Mouse (Mus musculus) hindbrain, embryonic 16.5 days (tissue): ENCODE data around the gene Elmo2. TPM values are rescaled to one million over a fixed set of nuclear protein-coding genes. Genes with fewer than 3 reads are reported as not detected.

Experiments
- ATAC-seq: fragments of 200-750 bp; cut with Nextera tagmentation; 2 replicates; pipeline ENCODE4 v1.8.0; 2017; ENCODE audit warnings: moderate TSS enrichment, moderate library complexity
- H3K27ac ChIP-seq: fragments of 300-500 bp; sonication (generic); 2 replicates; pipeline ENCODE4 v1.5.1; 2014; ENCODE audit warnings: low read depth, mild to moderate bottlenecking, control low read depth, low read length, moderate library complexity
- H3K27me3 ChIP-seq: fragments of 300-500 bp; sonication (generic); replicated peaks from 2 replicates; pipeline ENCODE4 v1.6.1; 2014; ENCODE audit warnings: low read length; ENCODE audit not compliant: control insufficient read depth, insufficient read depth
- H3K36me3 ChIP-seq: fragments of 300-500 bp; sonication (generic); 2 replicates; pipeline ENCODE4 v1.6.1; 2014; ENCODE audit warnings: mild to moderate bottlenecking, low read length, moderate library complexity, mixed read lengths; ENCODE audit not compliant: control insufficient read depth, insufficient read depth
- H3K4me1 ChIP-seq: fragments of 300-500 bp; sonication (generic); 2 replicates; pipeline ENCODE4 v1.6.1; 2014; ENCODE audit warnings: low read depth, low read length; ENCODE audit not compliant: control insufficient read depth, insufficient read depth
- H3K4me2 ChIP-seq: fragments of 300-500 bp; sonication (generic); 2 replicates; pipeline ENCODE4 v1.6.1; 2014; ENCODE audit warnings: mild to moderate bottlenecking, low read length, control low read depth, moderate library complexity
- H3K4me3 ChIP-seq: fragments of 300-500 bp; sonication (generic); 2 replicates; pipeline ENCODE4 v1.5.1; 2014; ENCODE audit warnings: mild to moderate bottlenecking, low read length, control low read depth, moderate library complexity
- H3K9ac ChIP-seq: fragments of 300-500 bp; sonication (generic); 2 replicates; pipeline ENCODE4 v1.6.1; 2014; ENCODE audit warnings: low read depth, mild to moderate bottlenecking, control low read depth, low read length, moderate library complexity
- H3K9me3 ChIP-seq: fragments of 300-500 bp; sonication (generic); 2 replicates; pipeline ENCODE4 v1.6.1; 2014; ENCODE audit warnings: mild to moderate bottlenecking, low read length, moderate library complexity; ENCODE audit not compliant: control insufficient read depth
- WGBS: fragments of 180-500 bp; shearing (Covaris S2); extraction: QIAGEN DNeasy Blood & Tissue Kit; methylation state at CpG from one replicate; pipeline ENCODE4 v1.1.7; 2014; 5-methylcytosine and 5-hydroxymethylcytosine counted together
- polyA plus RNA-seq: library from polyadenylated mRNA; unstranded; fragments of >200 nt; fragmentation: Nextera tagmentation; extraction: Ambion mirVana; gene quantifications from 2 replicates; pipeline ENCODE4 v1.2.1, GENCODE M21; 2015

Elmo2 gene
- polyA plus RNA-seq, 1 experiment from 2014 or later = 96.2 TPM

DNA sequence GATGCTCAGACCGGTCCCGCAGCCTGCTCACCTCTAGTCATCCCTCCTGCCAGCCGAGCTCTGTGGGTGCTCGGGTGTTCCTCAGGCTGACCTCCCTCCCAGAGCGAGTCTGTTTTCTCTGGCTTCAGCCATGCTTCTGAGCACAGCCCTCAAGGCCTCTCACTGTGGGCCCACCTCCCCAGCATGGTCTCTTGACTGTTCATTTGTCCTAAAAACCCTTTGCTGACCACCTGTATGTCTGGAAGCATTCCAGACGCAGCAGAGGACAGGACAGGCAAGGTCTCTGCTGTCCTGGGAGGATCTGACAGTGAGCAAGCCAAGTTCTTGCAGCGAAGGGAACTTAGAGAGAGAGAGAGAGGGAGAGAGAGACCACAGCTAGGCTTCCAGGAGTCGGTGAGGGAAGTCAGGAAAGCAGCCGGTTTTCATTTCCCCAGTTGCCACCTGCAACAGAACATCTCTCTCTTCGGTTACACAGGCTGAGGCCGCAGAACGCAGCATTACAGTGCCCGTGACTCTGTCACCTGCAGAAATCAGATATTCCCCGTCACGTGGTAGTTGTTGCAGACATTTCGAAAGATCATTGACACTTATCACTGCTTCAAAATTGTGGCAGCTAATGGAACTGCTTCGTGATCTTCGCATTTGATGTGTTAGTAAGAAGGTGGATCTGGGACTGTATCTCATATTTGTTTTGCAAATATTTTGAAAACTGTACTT, 63.8 kb downstream of the Elmo2 start:
- H3K4me2 ChIP-seq = no peak overlapping the region
- no peak overlapping the region for H3K27ac ChIP-seq
- H3K27me3 ChIP-seq = no peaks in the 10 kb centered on the region
- H3K9ac ChIP-seq = no peak overlapping the region
- peaks cover 28% of the 10 kb centered on the region for H3K4me1 ChIP-seq
- H3K9me3 ChIP-seq = no peaks in the 10 kb centered on the region
- ATAC-seq = no peak
- H3K4me3 ChIP-seq = no peak overlapping the region
- WGBS = 59% methylated on average over 18 of the region's 18 CpGs
- no peaks in the 10 kb centered on the region for H3K36me3 ChIP-seq

DNA sequence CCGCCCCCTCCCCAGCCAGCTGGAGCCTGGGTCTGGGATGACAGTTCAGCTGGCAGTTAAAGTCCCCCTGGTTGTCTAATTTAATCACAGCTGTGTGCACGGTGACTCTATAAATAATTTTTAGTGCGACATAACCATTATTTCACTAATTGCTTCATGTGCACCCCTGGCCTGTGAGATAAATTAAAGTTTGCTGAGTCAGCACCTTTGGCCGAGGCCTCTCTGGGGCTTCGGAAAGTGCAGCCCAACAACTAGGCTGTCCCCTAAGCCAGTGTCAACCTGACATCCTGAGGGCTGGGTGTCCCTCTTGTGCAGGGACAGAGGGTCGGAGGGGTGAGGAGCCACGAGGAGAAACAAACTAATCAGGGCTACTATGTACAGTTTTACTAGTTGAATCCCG, 66.4 kb downstream of the Elmo2 start:
- Histone ChIP-seq H3K27ac (no peak overlapping the region), H3K4me3 (no peak overlapping the region), H3K27me3 (no peaks in the 10 kb centered on the region), H3K9ac (no peak overlapping the region), H3K36me3 (no peaks in the 10 kb centered on the region), H3K9me3 (no peaks in the 10 kb centered on the region), H3K4me1 (peaks cover 16% of the 10 kb centered on the region), H3K4me2 (no peak overlapping the region)
- ATAC-seq = no peak
- WGBS = 62% methylated on average over 8 of the region's 8 CpGs

DNA sequence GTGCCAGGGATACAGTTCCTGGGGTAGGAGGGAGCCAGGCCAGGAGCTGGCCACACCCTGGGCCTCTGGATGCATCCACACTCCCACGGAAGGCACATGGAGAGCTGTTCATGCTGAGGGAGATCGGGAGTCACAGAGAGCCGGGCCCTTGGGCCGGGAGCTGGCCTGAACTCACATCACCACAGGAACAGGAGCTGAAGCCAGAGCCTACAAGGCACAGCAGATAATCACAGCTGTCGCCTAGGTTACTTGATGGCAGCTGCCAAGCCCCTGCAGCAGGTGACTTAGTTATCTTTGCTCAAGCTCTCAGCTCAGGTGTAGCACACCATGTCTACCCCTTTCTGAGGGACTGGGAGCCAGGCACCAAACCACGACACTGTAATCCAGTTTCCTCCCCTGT, 68.0 kb downstream of the Elmo2 start:
- no peak for ATAC-seq
- Histone ChIP-seq H3K27me3 (no peaks in the 10 kb centered on the region), H3K36me3 (no peaks in the 10 kb centered on the region), H3K4me1 (peaks cover 19% of the 10 kb centered on the region), H3K4me2 (no peak overlapping the region), H3K9ac (no peak overlapping the region), H3K27ac (no peak overlapping the region), H3K9me3 (no peaks in the 10 kb centered on the region), H3K4me3 (no peak overlapping the region)
- WGBS = 70% methylated on average over 6 of the region's 6 CpGs

DNA sequence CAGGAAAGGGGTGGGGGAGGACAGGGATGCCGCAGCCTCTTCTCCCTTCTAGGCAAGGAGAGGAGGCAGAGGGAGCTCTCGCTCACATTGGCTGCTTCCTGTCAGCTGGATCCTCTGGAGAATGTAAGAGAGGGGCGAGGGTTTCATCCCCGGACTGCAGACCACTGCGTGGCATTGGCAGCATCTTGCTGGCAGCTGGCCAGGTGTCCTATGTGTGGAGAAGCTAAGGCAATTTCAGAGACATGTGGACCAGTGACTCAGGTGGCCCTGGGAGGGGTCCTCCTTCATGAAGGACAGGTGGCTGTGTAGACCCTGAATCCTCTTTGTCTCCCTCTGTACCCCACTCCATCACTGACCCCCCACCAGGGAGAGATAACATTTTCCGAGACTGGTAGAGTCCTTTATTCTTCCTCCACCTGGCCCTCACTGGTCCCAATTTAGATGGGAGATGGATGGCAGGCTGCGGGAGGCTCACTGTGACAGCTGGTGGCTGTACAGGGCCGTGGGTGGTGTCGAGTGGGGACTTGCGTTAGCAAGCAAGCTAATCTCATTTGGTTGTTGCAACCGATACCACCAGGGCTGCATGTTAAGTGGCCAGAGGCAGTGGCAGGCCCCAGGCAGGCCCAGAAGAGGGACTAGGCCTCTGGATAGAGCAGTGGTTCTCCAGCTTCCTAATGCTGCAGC, 69.0 kb downstream of the Elmo2 start:
- H3K27ac ChIP-seq = no peak overlapping the region
- WGBS = 29% methylated on average over 10 of the region's 11 CpGs
- no peaks in the 10 kb centered on the region; the same call in 1 of the 2 replicates for H3K27me3 ChIP-seq
- peaks cover 18% of the 10 kb centered on the region for H3K4me1 ChIP-seq
- H3K9me3 ChIP-seq = no peaks in the 10 kb centered on the region
- no peak overlapping the region for H3K4me2 ChIP-seq
- H3K4me3 ChIP-seq = no peak overlapping the region
- no peak for ATAC-seq
- H3K9ac ChIP-seq = 0 out of 2 replicates have a peak overlapping the region, but pooled peaks have one; percentile 29
- H3K36me3 ChIP-seq = no peaks in the 10 kb centered on the region

DNA sequence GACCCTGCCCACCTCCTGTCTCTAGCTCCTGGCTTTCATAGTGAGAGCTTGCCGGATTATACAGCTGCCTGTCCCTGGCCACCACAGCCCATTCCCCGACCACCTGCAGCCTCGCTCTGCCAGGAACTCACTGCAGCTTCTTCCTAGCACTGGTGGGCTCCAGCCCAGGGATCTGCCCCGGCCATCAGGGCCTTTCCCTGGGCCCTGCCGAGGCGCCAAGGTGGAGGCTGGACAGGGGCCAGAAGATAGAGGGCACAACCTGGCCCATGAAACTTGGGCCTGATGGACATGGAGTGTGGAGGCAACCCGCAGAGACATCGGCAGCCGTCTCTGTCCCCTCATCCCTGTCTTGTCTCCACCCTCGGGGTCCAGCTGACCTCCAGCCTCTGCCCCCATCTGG, 70.1 kb downstream of the Elmo2 start:
- no peak overlapping the region for H3K4me3 ChIP-seq
- peaks cover 16% of the 10 kb centered on the region for H3K4me1 ChIP-seq
- WGBS = 66% methylated on average over 10 of the region's 10 CpGs
- no peak overlapping the region for H3K27ac ChIP-seq
- no peak overlapping the region for H3K9ac ChIP-seq
- H3K27me3 ChIP-seq = no peaks in the 10 kb centered on the region; the same call in 1 of the 2 replicates
- ATAC-seq = no peak
- no peaks in the 10 kb centered on the region for H3K36me3 ChIP-seq
- H3K4me2 ChIP-seq = no peak overlapping the region
- no peaks in the 10 kb centered on the region for H3K9me3 ChIP-seq

DNA sequence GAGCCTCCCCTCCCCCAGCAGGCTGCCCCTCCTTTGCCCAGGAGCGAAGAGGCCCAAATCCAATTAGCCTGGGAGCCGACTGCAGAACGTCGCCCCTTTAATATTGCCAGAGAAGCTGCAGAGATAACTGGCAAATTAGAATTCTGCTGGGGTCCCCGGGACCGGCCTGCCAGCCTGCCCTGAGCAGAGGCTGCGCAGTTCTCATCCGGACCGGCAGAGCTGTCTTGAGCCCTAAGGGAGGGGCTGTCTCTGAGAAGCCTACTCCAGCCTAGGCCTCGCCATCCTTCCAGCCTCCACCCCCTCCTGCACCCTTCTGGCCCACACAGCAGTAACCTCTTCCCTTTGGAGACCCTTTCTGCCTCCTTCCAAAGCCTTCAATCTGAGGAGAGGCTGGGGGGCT, 72.4 kb downstream of the Elmo2 start:
- Histone ChIP-seq H3K4me2 (0 out of 2 replicates have a peak overlapping the region, but pooled peaks have one; percentile 1), H3K4me1 (peaks cover 18% of the 10 kb centered on the region), H3K9me3 (no peaks in the 10 kb centered on the region), H3K36me3 (no peaks in the 10 kb centered on the region), H3K9ac (peak overlapping the region; percentile 24; the same call in 1 of the 2 replicates), H3K27me3 (no peaks in the 10 kb centered on the region; the same call in 1 of the 2 replicates), H3K4me3 (no peak overlapping the region), H3K27ac (no peak overlapping the region)
- ATAC-seq = peak; percentile 56; the same call in 1 of the 2 replicates
- 8% methylated on average over 10 of the region's 10 CpGs for WGBS

DNA sequence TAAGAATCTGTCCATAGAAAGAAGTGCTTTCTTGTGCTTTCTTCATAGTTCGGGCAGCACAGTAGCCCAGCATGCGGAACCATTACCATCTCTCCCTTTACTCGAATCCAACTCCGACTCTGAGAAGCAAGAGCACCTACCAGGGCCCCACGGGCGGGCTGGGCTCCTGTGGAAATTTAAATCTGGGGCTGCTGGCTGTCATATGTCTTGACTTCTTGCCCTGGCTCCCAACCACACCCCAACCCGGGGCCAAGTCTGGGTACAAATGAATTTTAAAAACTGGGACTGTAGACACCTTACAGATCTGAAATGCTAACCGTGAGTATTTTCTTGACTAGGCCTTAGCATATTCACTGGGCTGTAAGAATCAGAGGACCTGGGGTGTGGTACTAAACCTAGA, 73.0 kb downstream of the Elmo2 start:
- Histone ChIP-seq H3K27ac (no peak overlapping the region), H3K4me2 (no peak overlapping the region)
- ATAC-seq = no peak

DNA sequence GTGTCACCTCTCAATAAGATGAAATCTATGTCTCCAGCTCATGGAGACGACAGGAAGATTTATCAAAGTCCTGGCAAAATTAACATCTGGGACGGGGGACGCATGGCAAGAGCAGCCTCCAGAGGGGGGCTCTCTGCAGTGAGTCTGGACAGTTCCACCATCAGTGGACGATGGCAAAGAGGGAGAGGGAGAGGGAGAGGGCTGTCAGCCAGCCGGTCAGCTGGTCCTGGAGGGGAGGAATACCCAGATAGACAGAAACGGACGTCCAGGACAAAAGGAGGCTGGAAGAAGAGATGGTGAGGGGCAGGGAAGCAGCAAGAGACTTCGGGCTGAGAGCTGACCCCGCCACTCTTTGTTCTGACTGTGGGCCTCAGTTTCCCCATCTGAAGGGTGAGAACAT, 73.5 kb downstream of the Elmo2 start:
- Histone ChIP-seq H3K4me2 (no peak overlapping the region), H3K36me3 (no peaks in the 10 kb centered on the region), H3K4me3 (no peak overlapping the region), H3K4me1 (peaks cover 15% of the 10 kb centered on the region), H3K9ac (no peak overlapping the region), H3K27me3 (no peaks in the 10 kb centered on the region; the same call in 1 of the 2 replicates), H3K9me3 (no peaks in the 10 kb centered on the region), H3K27ac (no peak overlapping the region)
- WGBS = 31% methylated on average over 9 of the region's 9 CpGs
- ATAC-seq = no peak

More for the DNA sequence above, 73.0 kb downstream of the Elmo2 start:
- 80% methylated on average over 8 of the region's 8 CpGs for WGBS
- Histone ChIP-seq H3K9ac (no peak overlapping the region), H3K36me3 (no peaks in the 10 kb centered on the region), H3K4me1 (peaks cover 15% of the 10 kb centered on the region), H3K9me3 (no peaks in the 10 kb centered on the region), H3K27me3 (no peaks in the 10 kb centered on the region; the same call in 1 of the 2 replicates), H3K4me3 (no peak overlapping the region)

DNA sequence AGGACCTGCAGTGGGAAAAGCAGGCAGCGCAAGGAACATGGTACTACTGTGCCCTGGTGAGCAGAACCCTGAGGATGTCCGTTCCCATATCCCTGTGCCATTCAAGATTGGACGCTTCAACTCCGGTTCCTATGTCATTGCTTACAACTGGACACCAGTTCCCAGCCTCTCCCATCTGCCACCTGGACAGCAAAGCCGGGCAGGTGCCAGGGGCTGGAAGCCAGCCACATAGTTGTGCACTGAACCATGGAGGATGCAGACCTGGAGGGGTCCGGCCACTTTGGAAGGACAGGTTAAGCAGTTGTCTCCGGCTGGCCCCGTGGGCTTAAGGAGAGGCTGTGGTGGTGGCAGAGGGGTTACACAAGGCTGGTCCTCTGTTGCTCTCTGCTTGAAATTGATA, 73.9 kb downstream of the Elmo2 start:
- Histone ChIP-seq H3K27me3 (no peaks in the 10 kb centered on the region; the same call in 1 of the 2 replicates), H3K36me3 (no peaks in the 10 kb centered on the region), H3K4me1 (peaks cover 15% of the 10 kb centered on the region), H3K9ac (no peak overlapping the region), H3K4me2 (no peak overlapping the region), H3K9me3 (no peaks in the 10 kb centered on the region), H3K27ac (no peak overlapping the region), H3K4me3 (no peak overlapping the region)
- ATAC-seq = no peak
- 75% methylated on average over 8 of the region's 8 CpGs for WGBS
